Mouse (Mus musculus) B cell, adult 67 days (primary cell): ENCODE results near the gene Ppib. TPM values are rescaled to one million over a fixed set of nuclear protein-coding genes. Genes with fewer than 3 reads are reported as not detected.

Experiments used
- total RNA-seq, 2 experiments: library from RNA; stranded (reverse); gene quantifications; 4 replicates each; pipeline ENCODE4 v1.2.4; 2023

Ppib gene
- total RNA-seq = 100 to 1,000 TPM; 236 to 237 TPM

DNA sequence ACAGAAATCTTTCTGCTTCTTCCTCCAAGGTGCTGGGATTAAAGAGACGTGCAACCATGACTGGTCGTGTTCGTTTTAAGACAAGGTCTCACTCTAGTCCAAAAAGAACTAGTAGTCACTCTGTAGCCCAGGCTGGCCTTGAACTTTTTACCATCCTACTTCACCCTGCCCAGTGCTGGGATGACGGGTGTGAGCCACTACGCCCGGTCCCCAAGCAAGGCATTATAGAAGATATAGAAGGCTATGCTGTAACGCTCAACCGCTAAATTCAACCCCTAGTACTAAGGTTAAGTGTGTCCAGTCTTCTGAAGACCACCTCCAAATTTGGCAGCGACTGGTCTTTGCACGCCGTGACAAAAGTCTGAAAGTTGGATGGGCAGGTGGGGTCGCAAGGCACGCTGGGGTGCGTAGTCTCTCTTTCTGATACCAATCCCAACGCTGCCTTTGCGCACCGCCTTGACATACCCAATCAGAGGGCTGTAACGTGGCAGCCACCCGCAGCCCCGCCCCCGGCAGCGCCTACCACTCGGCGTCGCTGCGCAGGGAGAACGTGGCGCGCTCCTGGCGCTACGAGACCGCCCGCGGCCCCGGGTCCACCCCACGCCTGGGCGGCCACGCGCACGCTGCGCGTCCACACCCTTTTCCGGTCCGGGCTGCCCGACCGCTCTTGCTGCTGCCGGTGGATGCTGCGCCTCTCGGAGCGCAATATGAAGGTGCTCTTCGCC lies at the start of gene Ppib:
Ppib (plus strand) TSS at position 640 of the 725 bp plus-strand sequence.

DNA sequence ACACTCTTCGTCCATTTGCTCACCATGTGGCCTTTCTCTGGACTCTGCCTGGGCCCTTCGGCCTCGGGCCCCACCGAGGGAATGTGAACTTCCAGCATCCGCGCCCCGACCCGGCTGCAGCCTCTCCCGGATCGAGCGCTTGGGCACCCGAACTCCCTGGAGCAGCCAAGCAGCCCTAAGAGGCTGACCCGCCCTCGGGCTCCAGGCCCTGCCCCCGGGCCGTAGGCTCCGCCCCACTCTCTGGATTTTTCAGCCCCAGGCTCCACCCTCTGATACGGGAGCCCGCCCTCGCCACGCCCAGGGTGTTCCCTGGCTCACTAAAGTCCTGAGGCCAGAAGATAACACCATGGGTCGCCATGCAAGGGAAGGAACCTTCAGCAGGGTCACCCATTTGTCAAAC lies 9.6 kb downstream of the Ppib start, which contains the start of gene Snx22:
Snx22 (minus strand) TSS at position 137 of the 400 bp plus-strand sequence.

Other genes with a start within 250 kb of the Ppib start
- 10 to 100 TPM; 18.4 to 23.1 TPM for gene Zfp609, start 232.7 kb upstream of the Ppib start, total RNA-seq
- 1 to 10 TPM; 2.0 to 4.4 TPM for gene Pclaf, start 170.0 kb upstream of the Ppib start, total RNA-seq
- 10 to 100 TPM; 27.4 to 29.8 TPM for gene Trip4, start 151.4 kb upstream of the Ppib start, total RNA-seq
- gene Csnk1g1, start 151.3 kb upstream of the Ppib start, total RNA-seq = 10 to 100 TPM; 60.0 to 60.5 TPM
- gene Snx22, start 9.5 kb downstream of the Ppib start, total RNA-seq = under 1 TPM; 0.64 to 0.74 TPM
- gene Snx1, start 66.4 kb downstream of the Ppib start, total RNA-seq = 100 to 1,000 TPM in 1 of 2 experiments, 10 to 100 TPM in 1; 95.5 to 100 TPM
- 10 to 100 TPM; 41.3 to 42.9 TPM for gene Ciao2a, start 66.4 kb downstream of the Ppib start, total RNA-seq
- gene Dapk2, start 98.0 kb downstream of the Ppib start, total RNA-seq = 1 to 10 TPM in 1 of 2 experiments, under 1 TPM in 1; 0.61 to 1.4 TPM